Mouse (Mus musculus) frontal cortex, postnatal 36 days (tissue): ENCODE measurements at regions not wholly inside any gene's neighbourhood (a gene's known extent, or its start where the extent isn't known, plus 50 kb on each side); places are given as distances from the start of the nearest gene placed in this dataset.
A peak's percentile ranks its signal among the peaks of the same experiment; 100 is the strongest.

Source experiments
- DNase-seq, 2 experiments: peaks; one replicate each; pipeline ENCODE4 v3.0.0; 2022; ENCODE audit warnings: low spot score in 2 of 2

GRCm38 (mm10) chr8:42973619-42974539 lies 167.4 kb downstream of the Triml1 start:
- DNase-seq, result no peak

GRCm38 (mm10) chr8:42972545-42972944 lies 168.7 kb downstream of the Triml1 start:
- DNase-seq, result no peak

DNA sequence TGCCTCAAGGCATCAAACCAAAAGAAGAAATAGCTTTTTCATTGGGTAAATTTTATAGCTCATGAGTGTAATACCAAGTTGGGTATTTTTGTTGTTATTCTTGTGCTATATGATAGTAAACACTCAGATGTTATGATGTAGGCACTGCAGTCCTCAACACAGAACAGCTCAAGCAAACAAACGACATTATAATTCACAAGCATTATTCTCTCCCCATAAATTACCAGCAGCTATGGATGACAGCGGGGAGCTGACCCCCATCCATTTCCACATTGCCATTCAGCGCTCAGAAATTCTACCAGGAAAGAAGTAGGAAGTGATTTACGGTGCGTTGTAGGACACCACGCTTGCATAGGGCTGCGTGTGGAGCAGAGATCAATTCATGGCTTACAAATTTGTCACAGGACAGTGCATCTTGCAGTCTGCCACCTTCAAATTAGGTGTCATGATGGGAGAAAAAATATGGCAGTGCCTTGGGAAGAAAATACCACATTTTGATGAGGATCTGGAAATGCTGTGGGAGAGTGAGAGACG lies 173.4 kb downstream of the Triml1 start:
- no peak for DNase-seq

GRCm38 (mm10) chr8:42964507-42964906 lies 176.8 kb downstream of the Triml1 start:
- DNase-seq, result no peak

GRCm38 (mm10) chr8:42958052-42958805 lies 183.1 kb downstream of the Triml1 start:
- peak; percentile 3 to 15 for DNase-seq

GRCm38 (mm10) chr8:42932609-42933008 lies 208.7 kb downstream of the Triml1 start:
- no peak for DNase-seq

GRCm38 (mm10) chr8:42891658-42892057 lies 249.6 kb downstream of the Triml1 start:
- DNase-seq, result peak in 1 of 2 experiments; percentile 17

DNA sequence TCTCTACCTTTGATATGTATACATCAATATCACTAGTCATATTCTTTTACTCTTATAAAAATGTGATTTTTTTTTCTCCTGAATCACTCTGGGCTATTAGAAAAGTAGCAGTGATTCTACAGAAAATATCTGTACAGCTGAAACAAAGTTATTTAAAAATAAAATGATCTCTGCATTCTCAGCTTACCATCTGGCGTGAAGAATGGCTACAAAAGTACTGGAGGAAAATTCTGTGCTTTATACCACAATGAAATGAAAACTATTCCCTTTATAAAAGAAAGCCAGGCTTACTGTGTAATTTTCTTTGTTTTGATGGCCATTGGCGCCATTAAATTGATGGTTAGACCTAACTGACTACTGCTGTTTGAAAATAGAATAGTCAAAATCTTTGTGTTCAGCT lies 254.8 kb downstream of the Triml1 start:
- DNase-seq, result peak in 1 of 2 experiments; percentile 17

DNA sequence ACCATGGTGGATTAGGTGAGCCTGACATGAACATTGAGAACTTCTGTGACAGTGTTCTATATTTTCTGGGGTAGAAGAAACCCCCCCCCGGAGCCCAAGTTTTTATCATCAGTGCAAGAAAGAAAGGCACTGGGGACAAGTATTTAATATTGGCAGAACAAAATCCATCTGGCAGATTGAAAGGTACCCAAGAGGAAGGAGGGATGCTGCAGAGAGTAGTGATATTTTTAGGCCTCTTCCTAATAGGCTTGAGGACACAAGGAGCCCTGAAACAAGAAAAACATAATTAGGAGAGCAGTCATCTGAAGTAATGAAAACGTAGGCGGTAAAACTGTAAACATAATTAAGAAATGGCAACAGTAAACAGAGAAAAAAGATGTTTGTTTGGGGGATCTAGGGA lies 271.0 kb downstream of the Triml1 start:
- DNase-seq, result no peak
